Mouse (Mus musculus) central nervous system, embryonic 18 days (tissue): ENCODE results near the gene Vps72. TPM values are rescaled to one million over a fixed set of nuclear protein-coding genes. Genes with fewer than 3 reads are reported as not detected.

Source experiments
- polyA plus RNA-seq: library from polyadenylated mRNA; depleted of rRNA; stranded (reverse); fragments of >200 nt; gene quantifications from 2 replicates; pipeline ENCODE4 v1.2.3, GENCODE M21; 2012; rRNA removed

Vps72 gene
- polyA plus RNA-seq, result 119 and 135 TPM in 2 replicates

DNA sequence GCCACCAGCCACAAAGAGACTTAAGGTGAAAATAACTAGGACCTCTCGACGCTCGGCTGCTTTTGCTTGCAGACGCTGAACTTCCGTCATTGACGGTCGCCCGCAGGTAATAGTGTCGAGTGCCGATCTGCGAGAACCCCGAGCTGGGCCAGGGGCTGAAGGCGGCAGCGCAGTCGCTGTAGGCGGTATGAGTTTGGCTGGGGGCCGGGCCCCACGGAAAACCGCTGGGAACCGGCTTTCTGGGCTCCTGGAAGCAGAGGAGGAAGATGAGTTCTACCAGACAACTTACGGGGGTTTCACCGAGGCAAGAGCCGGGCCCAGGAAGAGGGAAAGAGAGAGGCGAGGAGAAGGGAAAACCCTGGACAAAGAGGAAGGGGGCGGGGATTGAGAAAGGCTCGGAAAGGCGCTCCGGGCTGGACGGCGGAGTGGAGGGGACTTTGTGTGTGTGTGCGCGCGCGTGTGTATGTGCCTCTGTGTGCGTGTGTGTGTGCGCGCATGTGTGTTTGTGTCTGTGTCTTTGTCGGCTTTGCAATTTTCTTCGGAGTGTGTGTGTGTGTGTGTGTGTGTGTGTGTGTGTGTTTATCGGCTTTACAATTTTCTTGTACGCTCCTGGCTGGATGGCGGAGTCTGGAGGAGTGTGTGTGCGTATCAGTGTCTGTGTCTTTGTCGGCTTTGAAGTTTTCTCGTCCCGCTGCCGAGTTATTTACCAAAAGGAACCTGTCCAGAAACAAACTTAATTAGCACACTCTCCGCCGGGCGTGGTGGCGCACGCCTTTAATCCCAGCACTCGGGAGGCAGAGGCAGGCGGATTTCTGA, at the start of gene Vps72:
Vps72 (plus strand) TSS at position 112 of the 816 bp plus-strand sequence.

DNA sequence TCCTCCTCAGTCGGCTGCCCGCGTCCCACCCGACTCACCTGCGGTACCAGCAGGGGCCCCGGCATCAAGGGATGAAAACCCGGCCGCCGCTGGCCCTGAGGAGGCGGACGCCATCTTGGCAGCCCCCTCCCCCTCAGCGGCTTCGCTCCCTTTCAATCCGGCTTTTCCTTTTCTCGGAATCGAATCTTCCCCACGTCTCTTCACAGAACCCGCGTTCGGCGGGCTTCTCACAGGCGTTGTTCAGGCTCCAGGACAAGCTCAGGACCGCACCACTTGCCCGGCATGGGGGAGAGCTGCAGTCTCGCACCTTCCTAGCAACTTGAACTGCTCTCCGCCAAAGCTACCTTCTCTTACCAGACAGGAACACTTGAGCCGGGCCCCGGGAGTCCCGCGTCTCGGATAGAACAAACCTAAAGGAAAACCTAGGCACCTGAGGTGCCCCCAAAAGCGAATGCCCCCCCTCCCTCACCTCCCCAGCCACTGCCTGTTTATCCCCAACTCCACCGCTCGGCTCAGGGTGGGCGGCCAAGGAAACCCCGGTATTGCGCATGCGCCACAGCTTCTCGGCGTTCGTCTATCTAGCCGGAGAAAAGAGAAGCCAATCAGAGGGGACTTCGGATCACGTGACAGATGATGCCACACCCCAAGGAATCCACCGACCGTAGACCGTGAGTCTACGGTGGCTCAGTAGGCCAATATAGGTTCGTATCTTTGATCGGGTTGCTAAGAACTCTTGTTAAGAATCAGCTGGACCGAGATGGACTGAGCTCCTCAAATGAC, 4.3 kb upstream of the Vps72 start, which contains the start of gene Pip5k1a:
Pip5k1a (minus strand) TSS at position 593 of the 780 bp plus-strand sequence.

DNA sequence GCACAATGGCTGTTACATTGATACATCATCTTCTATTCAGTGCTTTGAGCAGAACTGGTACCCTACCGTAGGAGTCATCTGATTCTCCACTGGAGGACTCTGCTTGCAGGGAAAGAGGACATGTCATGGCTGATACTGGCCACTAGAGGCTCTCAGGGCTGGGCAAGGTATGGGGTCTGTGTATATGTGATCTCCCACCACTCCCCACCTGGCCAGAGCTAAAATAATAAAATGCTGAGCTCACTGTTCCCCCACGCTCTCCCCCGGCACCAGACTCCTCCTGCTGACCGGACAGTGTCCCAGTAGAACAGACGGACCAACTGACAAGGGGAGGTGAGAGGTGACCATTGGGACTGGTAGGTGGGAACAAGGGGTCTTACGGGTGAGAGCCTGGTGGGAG, 13.4 kb downstream of the Vps72 start, which contains the start of gene Tmod4:
Tmod4 (plus strand) TSS at position 231 of the 400 bp plus-strand sequence.

DNA sequence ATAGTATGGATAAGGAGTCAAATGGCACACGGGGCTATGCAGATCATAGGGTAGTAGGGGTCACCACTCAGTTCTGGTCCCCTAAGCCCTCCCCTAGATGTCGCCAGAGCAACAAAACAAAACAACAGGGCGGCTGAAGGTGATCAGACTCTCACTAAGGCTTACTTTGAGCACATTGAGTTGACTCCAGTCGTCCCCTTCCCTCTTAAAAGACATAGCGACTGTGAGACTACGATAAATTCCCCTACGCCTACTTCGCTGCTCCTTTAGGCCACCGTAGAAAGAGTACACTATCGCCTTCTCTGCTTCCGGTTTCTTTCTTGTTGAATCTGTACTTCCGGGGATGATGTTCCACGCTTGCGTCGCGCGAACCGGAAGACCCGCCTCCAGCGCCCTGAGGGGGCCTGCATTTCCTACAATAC, 22.9 kb downstream of the Vps72 start, which contains the start of the genes Scnm1 and Lysmd1:
Scnm1 (minus strand) TSS at position 332 of the 422 bp plus-strand sequence.
Lysmd1 (plus strand) TSS at position 409 of the 422 bp plus-strand sequence.

DNA sequence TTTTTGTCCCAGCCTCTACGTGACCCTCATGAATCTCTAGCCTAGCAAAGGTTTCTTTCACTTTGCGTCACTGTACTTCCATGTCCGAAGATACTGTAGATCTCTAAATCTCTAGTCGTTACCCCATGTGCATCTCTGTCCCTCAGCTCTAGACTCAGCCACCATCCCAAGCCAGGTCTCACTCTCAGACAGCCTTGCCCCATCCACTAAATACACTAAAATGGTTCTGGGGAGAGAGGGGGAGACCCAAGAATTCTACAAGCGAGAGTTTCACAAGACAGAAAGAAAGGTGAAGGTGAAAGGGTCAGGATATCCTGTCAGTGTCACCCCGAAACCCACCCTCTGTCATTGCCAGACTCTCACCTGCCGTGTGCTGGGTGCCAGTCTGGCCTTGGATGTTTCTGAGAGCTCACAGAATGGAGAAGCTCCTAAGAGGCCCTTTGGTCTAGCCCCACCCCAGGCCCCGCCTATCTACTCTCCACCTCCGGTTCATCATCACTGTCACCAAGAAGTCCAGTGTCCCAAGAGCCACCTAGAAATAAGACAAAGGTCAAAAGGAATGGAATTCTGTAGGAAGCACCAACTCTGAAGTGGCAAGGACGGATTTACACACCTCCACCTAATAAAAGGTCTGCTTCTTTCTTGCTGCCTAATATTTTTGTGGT, 31.3 kb downstream of the Vps72 start, which contains the start of gene Tnfaip8l2:
Tnfaip8l2 (minus strand) TSS at position 409 of the 665 bp plus-strand sequence.

DNA sequence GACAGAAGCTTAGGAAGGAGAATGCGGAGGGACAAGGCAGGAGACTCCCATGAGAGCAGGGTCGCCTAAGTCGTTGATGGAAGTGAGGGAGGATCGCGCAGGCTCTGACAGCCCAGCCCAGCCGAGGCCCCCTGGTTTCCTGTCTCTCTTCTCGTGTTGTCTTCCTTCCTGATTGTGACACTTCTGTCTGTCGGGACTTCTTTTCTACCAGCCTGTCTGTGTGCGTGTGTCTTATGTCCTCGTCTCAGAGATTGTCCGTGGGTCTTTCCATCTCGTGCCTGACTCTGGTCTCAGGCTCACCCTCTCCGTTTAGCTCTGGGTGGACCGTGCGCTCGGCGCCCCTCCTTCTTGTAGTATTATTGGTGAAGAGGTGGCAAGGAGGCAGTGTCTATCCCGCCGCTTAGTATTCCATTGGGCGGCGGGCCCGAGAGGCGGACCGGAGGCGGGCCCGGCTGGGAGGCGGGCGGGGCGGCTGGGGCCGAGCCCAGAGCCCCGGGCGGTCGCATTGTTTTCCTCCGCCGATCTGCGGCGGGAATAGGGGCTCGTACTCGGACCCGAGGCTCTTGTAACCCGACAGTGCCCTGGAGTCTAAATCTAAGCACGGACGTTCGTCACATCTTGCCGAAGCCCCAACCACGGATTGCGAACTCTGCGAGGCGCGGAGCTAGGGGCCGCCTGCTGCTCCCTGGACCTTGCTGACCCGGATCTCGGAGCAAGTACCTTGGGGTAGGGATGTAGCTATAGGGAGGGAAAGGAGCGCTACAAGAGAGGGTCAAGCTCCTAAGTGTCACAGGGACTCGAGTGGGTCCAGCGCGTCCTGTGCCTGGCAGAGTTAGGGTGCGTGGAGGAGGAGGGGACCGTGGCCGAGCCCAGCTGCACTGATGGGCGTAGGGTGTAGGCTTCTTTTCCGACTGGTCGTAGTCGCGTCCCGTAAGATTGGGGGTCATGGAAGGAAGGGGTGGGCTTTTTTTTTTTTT, 49.5 kb downstream of the Vps72 start, which contains the start of gene Sema6c:
Sema6c (plus strand) TSS at position 471 of the 977 bp plus-strand sequence.

Other genes with a start within 250 kb of the Vps72 start
- 361 and 392 TPM in 2 replicates for gene Psmb4, start 224.1 kb upstream of the Vps72 start, polyA plus RNA-seq
- 10.1 and 10.6 TPM in 2 replicates for gene Selenbp1, start 178.0 kb upstream of the Vps72 start, polyA plus RNA-seq
- 27.4 and 28.5 TPM in 2 replicates for gene Rfx5, start 156.9 kb upstream of the Vps72 start, polyA plus RNA-seq
- 52.4 and 57.0 TPM in 2 replicates for gene Pi4kb, start 136.3 kb upstream of the Vps72 start, polyA plus RNA-seq
- gene Zfp687, start 95.6 kb upstream of the Vps72 start, polyA plus RNA-seq, result 13.9 and 15.7 TPM in 2 replicates
- gene Psmd4, start 68.4 kb upstream of the Vps72 start, polyA plus RNA-seq, result 262 and 277 TPM in 2 replicates
- 22.9 and 26.3 TPM in 2 replicates for gene Pip5k1a, start 4.1 kb upstream of the Vps72 start, polyA plus RNA-seq
- 1.2 and 3.0 TPM in 2 replicates for gene Tmod4, start 13.5 kb downstream of the Vps72 start, polyA plus RNA-seq
- 119 and 121 TPM in 2 replicates for gene Scnm1, start 23.0 kb downstream of the Vps72 start, polyA plus RNA-seq
- gene Lysmd1, start 23.1 kb downstream of the Vps72 start, polyA plus RNA-seq, result 30.0 and 30.6 TPM in 2 replicates
- 1.6 TPM in 2 replicates for gene Tnfaip8l2, start 31.3 kb downstream of the Vps72 start, polyA plus RNA-seq
- gene Sema6c, start 49.4 kb downstream of the Vps72 start, polyA plus RNA-seq, result 90.2 and 108 TPM in 2 replicates
- gene Gabpb2, start 106.9 kb downstream of the Vps72 start, polyA plus RNA-seq, result 9.0 and 10.0 TPM in 2 replicates
- gene Cdc42se1, start 117.7 kb downstream of the Vps72 start, polyA plus RNA-seq, result 54.9 and 55.6 TPM in 2 replicates
- 935 and 937 TPM in 2 replicates for gene Mllt11, start 121.1 kb downstream of the Vps72 start, polyA plus RNA-seq
- gene Gm128, start 130.6 kb downstream of the Vps72 start, polyA plus RNA-seq, result 0.08 and 0.20 TPM in 2 replicates
- gene Bnipl, start 140.2 kb downstream of the Vps72 start, polyA plus RNA-seq, result 0.26 and 0.31 TPM in 2 replicates
- gene Mindy1, start 170.3 kb downstream of the Vps72 start, polyA plus RNA-seq, result 40.1 and 41.4 TPM in 2 replicates
- 72.4 and 78.5 TPM in 2 replicates for gene Prune1, start 171.1 kb downstream of the Vps72 start, polyA plus RNA-seq
- gene Anxa9, start 196.2 kb downstream of the Vps72 start, polyA plus RNA-seq, result 1.5 and 1.7 TPM in 2 replicates
- 92.1 and 101 TPM in 2 replicates for gene Cers2, start 203.8 kb downstream of the Vps72 start, polyA plus RNA-seq
- 54.5 and 56.8 TPM in 2 replicates for gene Setdb1, start 246.2 kb downstream of the Vps72 start, polyA plus RNA-seq